Mouse (Mus musculus): ENCODE data around the gene Fancc.
A peak's percentile ranks its signal among the peaks of the same experiment; 100 is the strongest.
"Not testable (repeated sequence)": the region's sequence is repeated elsewhere in the genome, so short reads cannot be mapped to it uniquely, and the experiment has no call there.

Gene Fancc

GRCm38 (mm10) chr13:63316407-63316806, 180.7 kb downstream of the Fancc start:
- no peak for DNase-seq (ENCODE audit: low spot score)

- no peak for DNase-seq (ENCODE audit: low spot score)
These were observed 181.3 kb downstream of the Fancc start for GRCm38 (mm10) chr13:63315777-63316176.

- not testable (repeated sequence) for DNase-seq (ENCODE audit: low spot score)
These were observed 182.0 kb downstream of the Fancc start for GRCm38 (mm10) chr13:63315111-63315510.

GRCm38 (mm10) chr13:63314608-63314920, 182.5 kb downstream of the Fancc start:
- DNase-seq (ENCODE audit: low spot score), result no peak

- DNase-seq (ENCODE audit: low spot score), result no peak
These were observed 183.1 kb downstream of the Fancc start for GRCm38 (mm10) chr13:63313748-63314607.

- DNase-seq (ENCODE audit: low spot score), result peak; percentile 33
These were observed 183.8 kb downstream of the Fancc start for GRCm38 (mm10) chr13:63313247-63313646.

- DNase-seq (ENCODE audit: low spot score), result no peak
These were observed 185.9 kb downstream of the Fancc start for GRCm38 (mm10) chr13:63311156-63311555.

- no peak for DNase-seq (ENCODE audit: low spot score)
These were observed 187.5 kb downstream of the Fancc start for GRCm38 (mm10) chr13:63309563-63309962.

GRCm38 (mm10) chr13:63306768-63307167, 190.3 kb downstream of the Fancc start:
- no peak for DNase-seq (ENCODE audit: low spot score)

- DNase-seq (ENCODE audit: low spot score), result peak; percentile 67
These were observed 191.7 kb downstream of the Fancc start for GRCm38 (mm10) chr13:63305160-63306011.

- DNase-seq (ENCODE audit: low spot score), result no peak
These were observed 192.3 kb downstream of the Fancc start for GRCm38 (mm10) chr13:63304799-63305159.

- no peak for DNase-seq (ENCODE audit: low spot score)
These were observed 192.8 kb downstream of the Fancc start for GRCm38 (mm10) chr13:63304124-63304792.

GRCm38 (mm10) chr13:63302381-63302780, 194.7 kb downstream of the Fancc start:
- no peak for DNase-seq (ENCODE audit: low spot score)

GRCm38 (mm10) chr13:63301764-63302209, 195.3 kb downstream of the Fancc start:
- DNase-seq (ENCODE audit: low spot score), result no peak

GRCm38 (mm10) chr13:63300929-63301328, 196.1 kb downstream of the Fancc start:
- DNase-seq (ENCODE audit: low spot score), result no peak

- no peak for DNase-seq (ENCODE audit: low spot score)
These were observed 198.1 kb downstream of the Fancc start for GRCm38 (mm10) chr13:63298931-63299330.

GRCm38 (mm10) chr13:63297933-63298332, 199.1 kb downstream of the Fancc start:
- DNase-seq (ENCODE audit: low spot score), result no peak

GRCm38 (mm10) chr13:63297003-63297402, 200.1 kb downstream of the Fancc start:
- no peak for DNase-seq (ENCODE audit: low spot score)

- DNase-seq (ENCODE audit: low spot score), result no peak
These were observed 200.8 kb downstream of the Fancc start for GRCm38 (mm10) chr13:63296300-63296699.

- peak; percentile 73 for DNase-seq (ENCODE audit: low spot score)
These were observed 202.5 kb downstream of the Fancc start for GRCm38 (mm10) chr13:63294359-63295193.

- no peak for DNase-seq (ENCODE audit: low spot score)
These were observed 203.4 kb downstream of the Fancc start for GRCm38 (mm10) chr13:63293647-63294046.

- DNase-seq (ENCODE audit: low spot score), result peak; percentile 74
These were observed 206.1 kb downstream of the Fancc start for GRCm38 (mm10) chr13:63291016-63291415.
